Mouse (Mus musculus) embryo, embryonic 10 days (tissue): Measurements from ENCODE around the gene Adamtsl3.
"Not testable (repeated sequence)": the region's sequence is repeated elsewhere in the genome, so short reads cannot be mapped to it uniquely, and the experiment has no call there.

Source experiments
- DNase-seq: peaks from one replicate; pipeline ENCODE4 v3.0.0-alpha.2; 2015; ENCODE audit warnings: low spot score

Gene Adamtsl3

DNA sequence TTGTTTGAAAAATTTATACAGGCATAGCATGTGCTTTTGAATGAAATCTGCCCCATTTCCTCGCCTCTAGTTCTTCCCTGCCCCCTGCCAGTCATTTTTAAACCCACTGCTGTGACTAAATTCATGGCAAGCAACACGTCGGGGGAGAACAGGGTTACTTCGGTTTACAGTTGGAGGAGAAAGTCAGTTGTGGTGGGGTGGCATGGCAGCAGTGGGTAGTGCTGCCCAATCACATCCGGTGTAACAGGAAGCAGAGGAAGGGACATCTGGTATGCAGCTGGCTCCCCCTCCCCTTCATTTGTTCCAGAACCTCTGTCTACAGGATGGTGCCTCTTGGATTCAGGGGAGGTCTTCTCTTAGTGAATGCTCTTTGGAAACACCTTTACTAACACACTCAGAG, 25.6 kb downstream of the Adamtsl3 start:
- DNase-seq: no peak

DNA sequence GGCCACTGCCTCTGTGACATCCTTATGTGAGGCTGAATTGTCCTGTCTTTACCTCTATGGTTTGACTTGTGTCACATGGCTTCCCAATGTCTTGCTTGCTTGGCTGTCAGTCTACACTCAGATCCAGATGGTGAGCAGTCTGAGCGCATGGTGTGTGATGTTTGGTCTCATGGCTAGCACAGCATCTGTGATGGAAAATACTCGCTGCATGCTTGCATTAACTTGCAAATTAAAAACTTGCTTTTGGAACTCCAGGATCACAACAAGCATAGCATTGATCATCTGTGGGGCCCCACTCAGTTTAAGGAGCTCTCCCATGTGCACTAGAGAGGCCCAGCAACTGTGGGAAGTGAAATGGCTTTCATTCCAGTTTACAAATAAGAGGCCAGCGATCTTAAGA, 29.1 kb downstream of the Adamtsl3 start:
- no peak for DNase-seq

DNA sequence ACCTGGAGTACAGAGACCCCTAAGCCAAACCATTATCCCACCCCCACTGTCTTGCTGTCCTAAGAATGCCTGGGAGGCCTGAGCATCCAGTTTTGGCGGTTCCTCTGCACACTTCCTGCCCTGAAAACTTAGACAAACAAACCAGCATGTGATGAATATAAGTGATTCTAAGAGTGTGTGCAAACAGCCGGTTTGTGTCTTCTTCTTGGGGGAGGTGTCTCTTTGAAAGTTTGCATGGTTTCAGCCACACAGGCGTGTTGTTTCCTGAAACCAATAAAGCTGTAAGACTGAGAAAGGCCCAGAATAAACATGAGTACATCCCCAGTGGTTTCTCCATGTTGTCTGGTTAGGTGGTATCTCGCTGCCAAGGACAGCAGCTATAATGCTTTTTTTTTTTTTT, 30.6 kb downstream of the Adamtsl3 start:
- DNase-seq: no peak

DNA sequence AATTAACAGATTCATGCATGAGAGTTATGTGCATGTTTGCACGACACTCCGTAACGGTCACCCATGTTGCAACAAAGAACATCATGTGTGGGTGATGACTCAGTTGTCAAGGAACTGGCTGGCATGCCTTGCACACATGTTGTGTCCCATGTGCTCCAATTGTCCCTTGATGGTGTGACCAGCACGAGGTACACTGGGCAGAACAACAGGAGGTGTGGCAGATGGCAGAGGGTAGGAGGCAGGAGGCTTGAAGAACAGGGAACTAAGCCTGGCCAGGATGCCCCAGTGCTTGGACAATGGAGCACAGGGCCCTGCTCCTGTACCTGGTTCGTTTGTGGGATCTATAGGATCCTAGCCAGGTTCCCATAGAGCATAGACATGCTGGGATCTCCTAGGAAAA, 31.0 kb downstream of the Adamtsl3 start:
- DNase-seq: no peak

DNA sequence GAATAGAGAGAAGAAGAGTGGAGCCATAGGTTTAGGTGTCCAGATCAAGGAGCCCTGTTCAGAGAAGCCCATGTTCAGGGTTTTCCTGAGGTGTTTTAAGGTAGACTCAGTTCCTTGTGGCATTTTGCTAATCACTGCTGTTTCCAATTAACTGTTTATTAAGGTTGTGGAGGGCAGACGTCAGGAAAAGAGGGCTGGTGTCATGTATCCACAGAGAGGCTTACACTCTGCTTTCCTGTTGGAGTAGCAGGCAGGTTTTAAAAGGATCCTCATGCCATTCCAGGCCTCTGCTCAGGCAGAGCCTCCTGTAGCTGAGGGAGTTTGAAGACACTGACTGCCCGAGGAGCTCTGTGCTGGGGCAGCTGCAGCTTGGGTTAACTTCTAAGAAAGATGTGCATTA, 32.6 kb downstream of the Adamtsl3 start:
- no peak for DNase-seq

DNA sequence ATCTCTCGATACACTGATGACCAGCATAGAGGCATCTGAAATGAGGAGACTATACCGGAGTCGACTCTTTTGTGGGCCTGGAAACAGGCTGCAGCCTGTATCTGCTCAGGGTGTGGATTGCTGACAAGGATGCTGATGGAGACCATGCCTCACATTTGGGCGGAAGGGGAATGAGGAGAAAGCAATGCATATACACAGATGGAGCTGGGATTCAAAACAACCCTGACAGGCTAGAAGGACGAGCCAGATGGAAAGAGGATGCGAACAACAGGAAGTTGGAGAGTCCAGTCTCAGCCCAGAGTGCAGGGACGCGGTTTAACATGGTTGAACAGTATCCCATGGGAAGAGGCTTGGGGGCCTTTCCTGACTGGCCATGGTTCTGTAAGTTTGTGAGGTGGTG, 34.6 kb downstream of the Adamtsl3 start:
- DNase-seq: no peak

DNA sequence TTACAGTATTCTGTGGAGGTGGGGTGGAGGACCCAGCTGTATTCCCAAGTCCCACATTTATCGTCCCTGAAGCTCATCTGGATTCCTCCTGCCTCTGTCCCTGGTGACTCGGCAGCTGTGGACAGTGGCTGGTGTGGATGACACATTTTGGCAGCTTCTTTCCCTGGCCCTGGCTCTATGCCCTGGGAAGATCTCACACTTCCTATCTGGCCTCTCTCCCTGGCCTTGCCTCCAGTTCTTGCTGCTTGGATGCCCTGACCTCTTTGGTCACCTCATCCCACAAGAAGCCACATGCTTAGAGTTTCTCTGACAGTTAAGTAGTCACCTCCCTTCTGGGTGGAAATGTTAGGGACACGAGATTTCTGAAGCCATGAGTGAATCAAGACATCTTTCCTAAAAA, 35.9 kb downstream of the Adamtsl3 start:
- DNase-seq: no peak

DNA sequence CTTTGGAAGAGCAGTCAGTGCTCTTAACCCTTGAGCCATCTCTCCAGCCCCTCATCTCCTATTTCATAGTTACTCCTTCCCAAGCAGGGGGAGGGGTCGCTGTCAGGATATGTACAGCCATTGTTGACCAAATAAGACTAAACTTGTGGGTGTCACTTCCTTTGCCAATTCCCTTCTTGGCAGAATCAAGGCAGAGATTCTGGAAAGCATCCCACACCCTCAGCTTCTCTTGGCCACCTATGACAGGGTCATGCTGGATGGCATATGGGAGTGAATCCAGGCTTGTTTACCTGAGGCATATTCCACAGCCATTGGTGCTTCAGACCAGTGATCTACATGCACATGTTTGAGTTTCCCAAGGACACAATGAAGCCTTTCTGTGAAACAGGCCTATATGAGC, 42.8 kb downstream of the Adamtsl3 start:
- DNase-seq: no peak

DNA sequence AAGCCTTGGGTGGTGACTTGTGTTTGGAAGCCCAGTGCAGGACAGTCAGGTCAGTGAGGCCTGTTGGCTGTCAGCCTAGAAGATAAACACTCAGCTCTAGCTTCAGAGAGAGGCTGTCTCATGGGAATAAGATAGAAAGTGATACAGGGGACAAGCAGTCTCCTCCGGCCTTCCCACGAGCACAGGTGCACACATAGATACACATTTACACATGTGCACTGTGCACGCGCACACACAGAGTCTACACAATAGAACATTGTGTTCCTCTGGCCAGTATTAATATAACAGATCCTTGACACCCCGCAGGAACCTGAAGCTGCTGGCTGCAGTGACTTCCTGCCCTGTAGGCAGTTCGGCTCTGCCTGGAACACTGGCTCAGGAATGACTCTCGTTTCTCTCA, 44.3 kb downstream of the Adamtsl3 start:
- no peak for DNase-seq

DNA sequence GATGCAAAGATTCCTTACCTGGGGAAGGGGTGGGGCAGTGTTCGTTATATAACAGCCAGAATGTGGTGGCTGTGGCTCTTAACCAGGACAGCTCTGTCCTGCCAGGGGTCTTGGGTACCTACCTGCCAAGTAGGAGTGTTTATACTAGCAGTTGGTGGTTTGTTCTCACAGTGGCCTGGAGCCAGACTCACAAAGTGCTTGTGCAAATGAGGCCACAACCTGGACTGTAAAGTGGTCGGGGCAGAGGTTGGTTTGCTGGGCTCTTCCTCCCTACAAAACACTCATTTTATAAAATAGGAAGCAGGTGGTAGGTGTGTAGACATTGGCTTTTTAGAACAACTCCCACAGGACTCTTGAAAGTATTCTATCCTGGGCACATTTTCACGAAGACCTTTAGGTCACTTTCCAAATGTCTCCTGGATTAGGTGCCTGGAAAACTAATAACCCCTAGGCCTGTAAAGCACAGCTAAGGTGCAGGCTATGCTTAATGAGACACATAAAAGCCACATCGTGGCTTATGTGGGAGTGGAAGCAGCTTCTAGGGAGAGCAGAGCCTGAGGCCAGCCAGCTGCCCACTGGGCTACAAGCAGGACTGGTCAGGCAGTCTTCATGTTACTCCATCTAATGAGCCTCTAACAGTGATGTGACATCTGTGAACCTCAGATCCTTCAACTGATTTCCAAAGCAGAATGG, 47.5 kb downstream of the Adamtsl3 start:
- DNase-seq: no peak

DNA sequence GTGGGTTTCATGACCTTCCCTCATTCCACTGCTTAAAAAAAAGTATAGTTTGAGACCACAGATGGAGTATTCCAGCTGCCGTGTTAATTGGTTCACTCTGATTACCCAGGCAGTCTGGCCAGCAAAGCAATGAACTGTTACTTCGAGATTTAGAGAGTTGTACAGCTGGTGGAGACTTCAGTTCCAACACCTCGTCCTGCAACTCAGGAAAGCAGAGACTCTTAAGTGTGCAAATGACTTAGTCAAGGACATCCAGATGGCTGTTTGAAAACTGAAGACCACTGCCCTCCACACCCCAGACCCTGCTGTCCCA, 48.0 kb downstream of the Adamtsl3 start:
- DNase-seq: no peak

DNA sequence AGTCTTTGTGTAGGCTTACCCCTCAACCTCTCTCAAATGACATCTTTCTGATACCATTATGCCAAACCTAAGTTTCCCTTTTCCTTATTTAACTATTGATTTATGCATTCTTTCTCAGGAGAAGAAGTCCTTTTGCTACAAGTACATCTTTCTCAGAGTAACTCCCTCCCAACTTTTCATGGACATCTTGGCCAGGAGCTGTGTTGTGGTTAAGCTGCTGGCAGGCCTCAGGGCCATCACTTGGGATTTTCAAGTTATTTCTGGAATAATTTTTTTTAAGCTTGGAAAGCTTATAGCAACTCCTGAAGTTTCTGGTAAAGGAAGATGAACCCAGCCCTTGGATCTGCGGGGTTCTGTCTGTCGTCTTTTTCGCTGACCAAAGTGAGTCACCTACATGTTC, 51.6 kb downstream of the Adamtsl3 start:
- DNase-seq: no peak

DNA sequence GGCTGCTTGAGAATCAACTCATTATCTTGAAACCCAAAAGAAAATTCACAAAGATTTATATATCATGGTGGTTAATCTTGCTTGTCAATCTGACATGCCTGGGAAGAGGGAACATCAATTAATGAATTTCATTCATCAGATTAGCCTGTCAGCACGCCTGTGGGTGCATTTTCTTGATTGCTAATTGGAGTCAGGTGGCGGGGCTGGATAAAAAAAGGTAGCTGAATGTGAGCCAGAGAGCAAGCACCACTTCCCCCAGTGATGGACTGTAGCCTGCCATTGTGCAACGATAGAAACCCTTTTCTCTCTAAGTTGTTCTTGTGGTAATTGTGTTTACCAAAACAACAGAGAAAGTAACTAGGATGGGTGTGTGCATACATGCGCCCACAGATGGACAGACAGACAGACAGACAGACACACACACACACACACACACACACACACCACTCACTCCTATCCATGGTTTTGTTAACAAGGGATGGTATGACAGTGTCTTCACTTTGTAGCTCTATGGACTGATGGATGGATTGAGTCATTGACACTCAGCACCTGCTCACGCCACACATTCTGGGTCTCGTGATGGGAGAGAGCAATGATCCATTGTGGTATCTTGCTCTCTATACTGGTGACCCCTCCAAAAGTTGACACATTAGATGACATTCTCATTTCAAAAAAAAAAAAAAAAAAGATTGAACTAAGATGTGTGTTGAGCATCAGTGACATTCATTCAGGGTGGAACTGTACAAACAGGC, 59.1 kb downstream of the Adamtsl3 start:
- DNase-seq: no peak

DNA sequence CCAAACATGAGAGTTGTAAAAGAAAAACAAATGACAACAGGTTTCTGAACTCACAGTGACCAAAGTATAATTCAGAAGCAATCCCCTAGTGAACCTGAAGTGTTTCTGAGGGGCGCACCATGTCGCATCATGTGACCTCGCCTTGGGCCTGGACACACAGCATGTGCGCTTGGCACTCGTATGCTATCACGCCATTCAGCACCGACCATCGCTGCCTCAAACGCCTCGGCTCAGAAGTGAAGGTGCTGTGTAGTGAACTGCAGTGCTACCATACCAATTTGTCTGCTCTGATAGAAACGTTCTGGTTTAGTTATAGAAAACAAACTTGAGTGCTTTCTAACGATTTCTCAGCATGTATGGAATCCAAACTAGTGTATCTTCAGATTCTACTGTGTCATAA, 59.7 kb downstream of the Adamtsl3 start:
- no peak for DNase-seq

DNA sequence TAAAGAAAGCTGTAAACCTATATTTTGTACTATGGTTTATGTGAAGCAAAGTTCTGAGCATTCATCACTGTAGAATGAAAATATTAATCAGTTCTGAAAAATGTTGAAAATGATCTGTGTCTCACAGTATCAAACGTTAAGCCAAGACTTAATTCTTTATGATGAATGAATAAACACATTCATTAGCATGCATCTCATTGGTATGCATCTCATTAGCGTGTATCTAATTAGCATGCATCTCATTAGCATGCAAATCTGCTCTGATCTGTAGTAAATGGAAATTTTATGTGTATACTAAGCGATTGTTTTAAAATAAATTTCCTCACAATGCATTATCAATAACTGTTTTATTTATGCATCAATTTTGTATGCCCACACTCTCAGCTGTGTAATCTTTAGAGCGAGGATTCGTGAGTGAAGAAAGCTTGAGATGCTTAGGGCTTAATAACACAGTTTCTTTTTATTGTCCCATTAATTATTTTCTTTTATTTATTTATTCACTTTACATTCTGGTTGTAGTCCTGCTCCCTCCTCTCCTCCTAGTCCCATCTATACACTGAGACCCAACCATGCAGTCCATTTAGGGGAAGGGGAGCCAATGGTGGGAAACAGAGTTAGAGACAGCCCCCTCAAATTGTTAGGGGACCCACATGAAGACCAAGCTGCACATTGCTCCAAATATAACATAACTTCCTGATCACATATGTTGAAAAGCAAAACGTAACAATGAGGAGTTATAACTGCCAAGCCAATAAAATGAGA, 60.4 kb downstream of the Adamtsl3 start:
- no peak for DNase-seq

DNA sequence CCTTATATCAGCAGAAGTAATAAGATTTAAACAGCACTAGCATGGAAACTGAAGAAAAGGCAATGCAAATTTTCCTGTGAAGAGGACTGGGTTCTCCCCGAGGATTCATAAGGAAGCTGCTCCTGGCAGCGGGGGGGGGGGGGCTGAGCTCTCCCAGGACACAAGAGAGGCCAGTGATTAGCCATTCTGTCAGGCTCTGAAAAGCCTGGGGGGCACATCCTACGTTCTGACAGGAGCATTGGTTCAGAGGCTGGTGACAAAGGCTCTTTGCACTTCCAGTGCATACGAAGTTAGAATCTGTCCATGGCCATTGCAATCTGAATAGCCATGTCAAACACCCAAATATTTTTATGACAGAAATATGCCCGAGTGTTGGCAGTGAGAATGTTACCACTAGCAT, 61.4 kb downstream of the Adamtsl3 start:
- no peak for DNase-seq

DNA sequence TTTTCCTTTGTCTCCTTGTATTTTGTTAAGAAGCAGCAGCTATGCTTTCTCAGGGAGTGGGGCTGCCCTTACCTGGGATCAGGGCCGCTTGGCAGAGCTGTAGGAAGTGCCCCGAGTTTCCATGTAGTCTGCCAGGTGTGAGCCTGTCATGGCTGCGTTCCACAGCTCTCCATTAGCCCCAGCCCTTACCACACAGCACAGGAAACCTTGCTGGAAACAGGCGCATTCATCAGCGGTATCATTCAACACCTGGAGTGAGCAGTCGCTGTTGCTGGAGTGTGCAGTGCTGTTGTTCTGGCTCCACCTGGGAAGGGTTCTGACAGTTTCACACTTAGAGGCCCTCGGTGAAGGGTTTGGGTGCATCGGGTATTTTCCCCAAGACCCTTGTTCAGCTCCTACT, 62.1 kb downstream of the Adamtsl3 start:
- DNase-seq: no peak

DNA sequence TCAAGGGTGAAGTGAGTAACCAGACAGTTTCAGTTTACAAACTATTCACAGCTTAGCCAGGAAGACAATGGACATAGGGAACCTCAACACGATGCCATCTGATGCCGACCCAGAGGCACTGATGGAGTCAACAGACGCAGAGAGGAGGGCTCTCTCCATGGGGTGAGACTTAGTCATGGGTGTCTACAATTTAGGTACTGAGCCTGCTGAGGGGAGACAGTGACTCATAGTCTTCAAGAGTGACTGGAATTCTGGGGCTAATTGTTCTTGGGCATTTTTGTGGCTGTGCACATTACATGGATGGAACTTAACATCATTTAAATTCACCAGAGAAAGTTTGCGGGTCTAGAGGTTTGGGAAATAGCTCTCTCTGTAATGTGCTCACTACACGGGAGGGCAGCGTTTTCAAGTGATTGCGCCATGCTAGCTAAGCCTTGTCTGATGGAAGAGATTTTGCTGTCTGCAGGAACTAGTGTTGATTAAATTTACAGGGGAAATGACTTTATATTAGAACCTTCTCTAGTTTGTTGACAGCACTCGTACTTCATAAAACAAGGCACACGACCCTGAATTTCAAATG, 70.1 kb downstream of the Adamtsl3 start:
- no peak for DNase-seq

DNA sequence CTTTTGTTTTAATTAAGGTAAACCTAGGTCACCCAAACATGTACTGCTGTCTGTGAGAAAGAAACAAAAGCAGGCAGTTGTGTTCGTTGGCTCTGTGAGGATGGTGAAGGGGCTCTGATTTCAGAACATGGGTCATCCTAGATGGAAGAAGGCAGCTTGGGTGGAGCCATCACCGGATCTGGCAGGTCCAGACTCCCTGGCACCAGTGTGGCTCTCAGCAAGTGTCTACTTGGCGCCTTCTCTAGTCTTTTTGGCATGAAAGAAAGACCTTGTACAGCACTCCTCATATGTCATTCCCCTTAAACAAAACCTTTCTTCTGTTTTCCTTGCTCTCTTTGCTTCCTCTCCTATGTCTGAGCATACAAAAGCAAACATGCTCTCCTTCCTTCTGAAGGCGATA, 75.5 kb downstream of the Adamtsl3 start:
- DNase-seq: no peak

DNA sequence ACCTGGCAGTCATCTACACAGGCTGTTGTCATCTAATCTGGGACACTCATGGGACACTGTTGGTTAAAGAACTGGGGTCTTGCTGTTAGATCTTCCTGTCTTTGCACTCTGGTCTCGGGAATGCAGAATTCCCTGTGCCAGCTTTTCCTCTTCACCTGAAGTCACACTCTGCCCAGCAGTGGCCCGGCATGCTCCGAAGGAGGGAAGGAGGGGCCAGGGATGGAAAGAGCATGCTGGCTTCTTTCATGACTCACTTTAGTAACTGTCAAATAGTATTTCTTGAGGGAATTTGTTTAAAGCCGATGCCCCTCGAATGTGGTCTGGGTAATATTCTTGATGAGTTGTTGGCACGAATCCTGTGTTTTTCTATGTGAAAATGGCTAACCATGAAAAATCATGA, 81.2 kb downstream of the Adamtsl3 start:
- DNase-seq: no peak

DNA sequence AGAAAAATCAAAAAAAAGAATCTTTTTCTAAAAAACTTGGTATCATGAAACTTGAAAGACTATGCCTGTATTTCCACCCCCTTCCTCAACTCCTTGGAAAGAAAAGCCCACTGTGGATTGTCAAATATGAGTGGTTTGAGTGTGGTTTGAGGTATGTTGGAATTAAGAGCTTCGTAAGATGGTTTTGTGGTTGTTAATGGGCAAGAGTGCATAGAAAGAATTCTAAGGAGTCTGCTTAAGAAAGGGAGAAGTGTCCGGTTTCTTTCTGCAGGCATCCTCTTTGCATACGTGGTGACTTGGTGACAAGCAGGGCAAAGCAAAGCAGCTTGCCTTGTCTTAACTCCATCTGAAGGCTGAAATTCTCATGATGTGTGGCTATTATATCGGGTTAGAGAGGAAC, 81.6 kb downstream of the Adamtsl3 start:
- DNase-seq: no peak

DNA sequence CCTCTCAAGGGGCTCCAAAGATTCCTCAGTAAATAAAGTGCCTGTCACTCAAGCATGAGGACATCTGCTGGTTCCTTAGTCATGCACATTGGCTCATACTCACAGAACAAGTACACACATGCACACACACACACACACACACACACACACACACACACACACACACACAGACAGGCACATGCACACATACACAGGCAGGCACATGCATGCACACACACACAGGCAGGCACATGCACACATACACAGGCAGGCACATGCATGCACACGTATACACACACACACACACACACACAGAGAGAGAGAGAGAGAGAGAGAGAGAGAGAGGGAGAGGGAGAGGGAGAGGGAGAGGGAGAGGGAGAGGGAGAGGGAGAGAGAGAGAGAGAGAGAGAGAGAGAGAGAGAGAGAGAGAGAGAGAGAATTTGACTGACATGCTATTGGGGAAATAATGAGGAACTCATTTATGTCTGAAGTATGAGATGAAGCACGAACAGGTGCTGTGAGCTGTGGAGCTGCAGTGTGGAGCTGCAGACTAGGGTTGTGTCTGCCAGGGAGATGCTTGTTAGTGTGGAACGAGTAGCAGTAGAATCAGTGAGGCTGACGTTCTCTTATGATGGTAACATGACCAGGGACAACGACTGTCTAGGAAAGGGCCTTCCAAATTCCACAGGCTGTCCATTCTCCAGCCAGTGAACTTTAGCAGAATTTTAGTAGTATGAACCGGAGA, 85.0 kb downstream of the Adamtsl3 start:
- not testable (repeated sequence) for DNase-seq
